Mouse (Mus musculus) left cerebral cortex, adult 2 months (tissue): ENCODE data around the gene Slc22a3. TPM values are rescaled to one million over a fixed set of nuclear protein-coding genes. Genes with fewer than 3 reads are reported as not detected.

Experiments
- DNase-seq, 2 experiments: peaks; one replicate each; pipeline ENCODE4 v3.0.0; 2021 to 2022; ENCODE audit warnings: low spot score in 2 of 2, mixed read lengths in 1 of 2; ENCODE audit errors: extremely low spot score in 1 of 2
- H3K27ac ChIP-seq: fragments of 200-600 bp; 2 replicates; pipeline ENCODE4 v1.8.1; 2022
- H3K4me3 ChIP-seq: fragments of 200-600 bp; 2 replicates; pipeline ENCODE4 v1.8.1; 2022
- CTCF ChIP-seq: fragments of 200-600 bp; IDR thresholded peaks from 2 replicates; pipeline ENCODE4 v1.8.1; 2022; ENCODE audit warnings: antibody characterized with exemption, mild to moderate bottlenecking, moderate library complexity
- intact Hi-C: fragments of 180-260 bp; cut with DNase I; formaldehyde crosslinking; loops from one replicate; pipeline ENCODE4 v1.15.1; 2025
- total RNA-seq, 2 experiments: library from RNA; stranded (reverse); gene quantifications; 2 replicates each; pipeline ENCODE4 v1.2.3; 2021

Slc22a3 gene
- total RNA-seq, 2 experiments from 2014 or later = 1.9 to 2.8 TPM

DNA sequence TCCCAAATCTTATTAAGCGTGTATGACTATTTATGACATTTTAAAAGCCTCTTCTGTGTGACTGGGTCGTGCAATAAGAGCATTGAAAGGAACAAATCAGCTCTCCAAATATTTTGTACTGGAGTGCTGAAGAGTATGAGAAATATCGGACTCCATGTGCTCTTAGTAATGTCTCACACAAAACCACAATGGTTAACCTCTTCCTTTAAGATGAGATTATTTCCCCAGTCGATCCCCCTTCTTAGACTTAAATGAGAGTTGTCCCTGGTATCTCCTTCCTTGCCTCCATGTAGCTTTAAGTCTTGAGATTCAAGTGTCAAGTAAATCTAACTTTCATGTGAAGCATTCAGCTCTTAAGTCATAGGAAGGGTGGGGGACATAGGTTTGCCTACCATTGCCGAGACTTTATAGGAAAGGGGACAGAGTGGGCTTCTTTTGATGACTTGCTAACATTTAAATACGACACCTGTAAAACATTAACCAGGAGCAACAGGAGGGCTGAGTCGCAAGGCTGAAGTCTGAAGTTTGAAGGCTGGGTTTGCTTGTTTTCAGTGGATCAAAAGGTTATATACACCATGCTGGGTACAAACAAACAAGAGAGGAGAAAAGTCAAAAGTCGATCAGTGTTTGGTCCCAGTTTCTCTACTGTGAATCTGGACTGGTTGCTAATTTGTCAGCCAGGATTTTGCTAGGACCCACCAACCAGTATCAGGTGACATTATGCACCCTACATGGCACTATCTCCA lies 122.3 kb downstream of the Slc22a3 start:
- Histone ChIP-seq H3K27ac (no peak overlapping the region), H3K4me3 (no peak overlapping the region)
- no peak for TF ChIP-seq CTCF
- no peak for DNase-seq
- intact Hi-C loops = no loop called here

DNA sequence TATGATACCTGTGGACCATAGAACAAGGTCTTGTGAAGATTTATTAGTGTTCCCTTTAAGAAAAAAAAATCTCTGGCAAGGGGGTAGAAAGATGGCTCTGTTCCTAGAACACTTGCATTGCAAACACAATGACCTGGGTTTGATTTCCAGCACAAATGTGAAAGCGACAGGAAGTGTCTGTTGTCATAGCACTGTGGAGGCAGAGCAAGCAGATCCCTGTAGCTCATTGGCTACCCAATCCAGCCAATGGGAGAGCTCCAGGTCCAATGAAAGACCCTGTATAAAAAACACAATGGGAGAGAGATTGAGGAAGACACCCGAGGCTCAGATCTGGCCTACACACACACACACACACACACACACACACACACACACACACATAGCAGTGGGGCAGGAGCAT lies 125.0 kb downstream of the Slc22a3 start:
- no peak overlapping the region for H3K27ac ChIP-seq
- no peak for DNase-seq
- no peak for TF ChIP-seq CTCF
- H3K4me3 ChIP-seq = no peak overlapping the region
- intact Hi-C loops = no loop called here

DNA sequence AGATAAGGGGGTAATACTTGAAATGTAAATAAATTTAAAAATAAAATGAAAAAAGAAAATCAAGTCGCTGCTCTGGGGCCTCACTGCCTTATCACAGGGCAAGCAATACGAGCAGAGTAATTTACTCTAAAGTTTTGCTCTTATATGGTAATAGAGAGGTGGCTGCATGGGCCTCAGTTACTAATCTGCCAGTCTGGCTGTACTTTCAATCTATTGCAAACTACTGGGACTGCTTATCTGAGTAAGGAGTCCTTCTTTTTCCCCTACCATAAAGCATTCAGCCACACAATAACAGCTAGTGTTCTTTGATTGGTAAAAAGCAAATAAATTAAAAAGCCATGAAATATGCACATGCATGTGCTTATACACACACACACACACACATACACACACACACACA lies 125.9 kb downstream of the Slc22a3 start:
- no peak overlapping the region for H3K4me3 ChIP-seq
- intact Hi-C loops = no loop called here
- DNase-seq = no peak
- H3K27ac ChIP-seq = no peak overlapping the region
- TF ChIP-seq CTCF = no peak

DNA sequence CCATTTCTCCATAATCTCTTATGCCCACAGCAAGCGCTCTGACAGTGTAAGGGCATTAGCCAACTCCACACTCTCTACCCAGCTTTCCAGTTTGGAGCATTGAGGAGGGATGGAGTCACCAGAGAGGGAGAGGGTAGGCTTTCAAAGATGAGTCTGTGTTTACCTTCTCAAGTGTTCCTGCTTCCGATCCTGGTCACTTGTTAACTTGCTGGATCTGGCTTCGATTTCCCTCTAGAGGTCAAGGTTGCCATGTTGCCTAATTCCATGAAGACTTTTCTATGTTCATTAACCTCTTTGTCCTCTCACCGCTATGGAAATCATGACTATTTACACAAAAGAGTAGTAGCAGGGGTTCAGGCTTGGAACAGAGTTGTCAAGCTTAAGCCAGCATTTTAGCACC lies 127.2 kb downstream of the Slc22a3 start:
- no peak for TF ChIP-seq CTCF
- no peak overlapping the region for H3K27ac ChIP-seq
- no peak overlapping the region for H3K4me3 ChIP-seq
- intact Hi-C loops = no loop called here
- DNase-seq = no peak

DNA sequence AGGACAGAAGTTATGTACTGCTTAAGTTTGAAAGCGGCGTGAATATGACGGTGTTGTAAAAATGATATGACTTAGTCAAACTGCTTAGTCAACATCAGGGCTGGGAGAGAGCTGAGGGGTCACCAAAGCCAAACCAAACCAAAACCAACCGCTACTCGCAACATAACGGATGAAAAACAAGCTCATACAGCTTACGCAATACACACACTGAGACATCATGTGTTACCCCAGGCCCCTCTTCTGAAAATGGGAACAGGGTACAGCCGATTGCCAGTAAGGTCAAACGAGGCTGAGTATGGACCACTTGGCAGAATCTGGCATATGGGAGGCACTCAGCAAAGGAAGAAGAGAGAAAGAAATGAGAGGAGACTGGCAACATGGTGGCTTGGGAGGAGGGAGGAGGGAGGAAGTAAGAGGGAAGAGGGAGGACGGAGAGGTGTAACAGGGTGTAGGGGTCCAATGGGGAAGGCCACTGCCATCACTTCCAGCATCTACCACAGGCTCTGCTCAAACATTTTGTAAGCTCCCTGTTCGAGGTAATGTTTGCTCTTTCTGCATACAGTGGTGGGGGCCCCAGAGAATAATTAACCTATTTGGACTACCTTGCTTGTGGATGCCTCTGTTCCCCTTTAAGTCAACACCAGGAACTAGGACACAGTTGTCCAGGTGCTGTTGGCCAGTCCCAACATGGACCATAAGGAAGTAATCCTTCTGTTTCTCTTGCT lies 129.4 kb downstream of the Slc22a3 start, which contains the start of gene Plg:
Gene Plg (plus strand): TSS at position 628 of the 725 bp plus-strand sequence.
- intact Hi-C loops = no loop called here
- H3K27ac ChIP-seq = no peak within 1 kb of the TSS
- no peak for TF ChIP-seq CTCF
- no peak within 1 kb of the TSS for H3K4me3 ChIP-seq
- DNase-seq = no peak

DNA sequence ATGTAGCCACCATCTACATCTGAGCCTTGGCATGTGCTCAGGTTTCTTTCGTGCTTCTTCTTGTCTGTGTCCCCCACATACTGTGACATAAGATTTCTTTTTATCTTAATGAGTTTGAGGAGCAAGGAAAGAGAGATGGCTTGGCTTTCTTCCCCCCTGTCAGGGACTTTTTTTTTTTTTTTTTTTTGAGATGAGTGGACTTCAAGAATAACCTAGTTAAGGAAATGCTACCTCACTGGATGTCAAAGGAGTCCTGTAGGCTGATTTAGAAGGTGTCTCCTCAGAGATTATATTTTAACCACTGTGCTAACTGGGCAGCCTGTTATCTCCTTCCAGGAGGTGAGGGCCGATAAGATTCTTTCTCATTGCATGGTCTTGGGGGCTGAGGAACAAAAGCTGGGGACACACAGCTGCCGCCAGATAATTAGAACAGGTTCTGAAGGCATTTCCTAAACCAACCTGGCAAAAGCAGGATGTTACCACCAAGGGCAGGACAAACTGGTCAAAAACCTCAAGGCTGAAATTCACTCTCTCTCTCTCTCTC lies 133.8 kb downstream of the Slc22a3 start:
- no peak for TF ChIP-seq CTCF
- Histone ChIP-seq H3K4me3 (no peak overlapping the region), H3K27ac (no peak overlapping the region)
- no peak for DNase-seq
- intact Hi-C loops = no loop called here

DNA sequence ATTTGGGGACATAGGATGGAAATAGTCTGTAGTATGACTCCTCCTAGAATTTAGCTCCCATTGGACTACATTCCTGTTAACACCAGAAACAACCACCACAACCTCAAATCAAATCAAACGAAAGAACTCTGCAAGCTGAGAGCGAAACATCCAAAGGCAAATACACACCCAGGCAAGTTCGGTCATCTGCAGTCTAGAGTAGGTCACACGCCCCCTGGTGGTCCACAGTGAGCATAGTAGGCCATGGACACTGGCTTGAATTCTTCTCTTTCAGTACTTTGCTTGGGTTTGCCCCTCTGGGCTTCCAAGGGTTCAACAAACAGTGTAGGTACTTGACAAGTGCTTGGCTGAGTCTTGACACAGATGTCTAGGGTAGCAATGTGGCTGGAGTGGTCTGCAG lies 135.5 kb downstream of the Slc22a3 start:
- peak; percentile 54 for DNase-seq
- peak; percentile 91 for TF ChIP-seq CTCF
- Histone ChIP-seq H3K27ac (no peak overlapping the region), H3K4me3 (no peak overlapping the region)
- intact Hi-C loops = loop anchor here (1.0 kb wide), 2 partner anchors 106 to 333 kb away; no protein-coding TSS in a partner anchor

DNA sequence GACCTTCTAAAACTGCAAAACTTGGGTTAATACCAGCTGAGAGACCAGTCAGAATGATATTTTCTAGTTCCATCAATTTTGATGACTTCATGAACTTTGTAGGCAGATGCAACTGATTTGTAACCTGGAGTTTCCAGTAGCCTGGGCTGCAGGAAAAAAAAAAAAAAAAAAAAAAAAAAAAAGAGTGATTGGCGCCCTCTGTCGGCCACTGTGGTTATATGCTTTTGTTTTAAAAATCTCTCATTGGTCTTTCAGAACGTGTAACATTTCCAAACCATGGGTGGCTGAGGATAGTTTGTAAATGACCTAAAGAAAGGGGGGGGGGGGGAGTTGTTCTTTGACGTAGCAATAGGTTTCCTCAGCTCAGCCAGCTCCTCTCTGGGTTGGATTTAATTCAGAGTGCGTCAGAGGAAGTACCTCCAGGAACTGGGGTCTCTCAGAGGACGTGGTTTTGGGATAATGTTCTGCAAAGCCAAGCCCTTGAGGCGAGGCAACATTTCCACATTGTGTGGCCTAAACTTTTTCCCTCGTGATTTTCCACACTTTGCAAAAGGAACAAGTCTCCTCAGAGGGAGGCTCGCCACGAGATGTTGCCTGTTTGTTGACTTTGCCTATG lies 136.1 kb downstream of the Slc22a3 start:
- intact Hi-C loops = no loop called here
- peak; percentile 59 for TF ChIP-seq CTCF
- H3K4me3 ChIP-seq = no peak overlapping the region
- no peak for DNase-seq
- no peak overlapping the region for H3K27ac ChIP-seq

DNA sequence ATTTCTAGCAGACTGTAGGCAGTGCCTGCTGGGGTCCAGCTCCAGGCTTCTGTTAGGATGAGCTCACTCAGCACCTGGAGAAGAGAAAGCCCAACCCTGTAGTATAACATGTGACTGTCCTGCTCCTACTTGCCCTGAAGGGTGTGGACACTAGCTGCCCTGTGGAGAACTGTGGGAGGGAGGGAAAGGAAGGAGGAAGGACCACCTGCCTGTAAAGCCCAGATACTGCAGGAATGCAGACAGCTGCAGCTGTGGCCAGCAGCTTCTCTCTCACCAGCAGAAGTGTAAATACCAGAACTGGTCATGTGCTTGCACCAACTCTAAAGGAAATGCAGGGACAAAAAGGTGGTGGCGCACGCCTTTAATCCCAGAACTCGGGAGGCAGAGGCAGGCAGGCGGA lies 137.2 kb downstream of the Slc22a3 start:
- Histone ChIP-seq H3K4me3 (no peak overlapping the region), H3K27ac (no peak overlapping the region)
- intact Hi-C loops = no loop called here
- DNase-seq = no peak
- no peak for TF ChIP-seq CTCF

DNA sequence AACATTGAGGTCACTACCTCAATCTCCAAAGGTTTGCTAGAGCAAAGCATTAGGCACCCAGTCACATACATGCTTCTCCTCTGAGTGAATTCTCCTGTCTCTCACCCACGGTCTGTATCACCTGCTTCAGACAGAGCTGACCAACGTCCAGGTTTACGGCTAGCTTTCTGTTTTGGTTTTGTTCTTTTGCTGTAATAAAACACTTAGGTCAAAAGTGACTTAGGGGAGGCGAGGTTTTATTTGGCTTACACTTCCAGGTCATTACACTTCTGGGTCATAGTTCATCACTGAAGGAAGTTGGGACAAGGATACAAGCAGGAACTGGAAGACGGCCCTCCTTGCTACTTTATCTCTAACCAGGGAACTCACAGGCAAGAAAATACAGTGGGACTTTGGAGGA lies 138.1 kb downstream of the Slc22a3 start:
- no peak for TF ChIP-seq CTCF
- DNase-seq = no peak
- intact Hi-C loops = no loop called here
- Histone ChIP-seq H3K27ac (no peak overlapping the region), H3K4me3 (no peak overlapping the region)

Other genes starting within 250 kb of the Slc22a3 start
- gene Map3k4, start 188.9 kb downstream of the Slc22a3 start, total RNA-seq = 10 to 100 TPM; 50.0 to 50.2 TPM
- under 1 TPM in 1 of 2 experiments, not detected in 1; 0.11 TPM for gene Plg, start 129.1 kb downstream of the Slc22a3 start, total RNA-seq
- gene Slc22a2, start 76.4 kb upstream of the Slc22a3 start, total RNA-seq = 1 to 10 TPM in 1 of 2 experiments, under 1 TPM in 1; 0.98 to 1.3 TPM
- under 1 TPM; 0.61 to 0.96 TPM for gene Slc22a1, start 168.1 kb upstream of the Slc22a3 start, total RNA-seq